Mouse (Mus musculus) spleen, adult 2 months (tissue): ENCODE measurements at regions not wholly inside any gene's neighbourhood (a gene's known extent, or its start where the extent isn't known, plus 50 kb on each side); places are given as distances from the start of the nearest gene placed in this dataset.
A peak's percentile ranks its signal among the peaks of the same experiment; 100 is the strongest.

Experiments
- DNase-seq, 2 experiments: peaks; one replicate each; pipeline versions ENCODE4 v3.0.0 to v3.0.0-alpha.2; 2012 to 2021; ENCODE audit warnings: low spot score in 2 of 2, low read depth in 1 of 2
- H3K27ac ChIP-seq: fragments of 200-500 bp; 2 replicates; pipeline ENCODE4 v1.5.1; 2012; ENCODE audit warnings: low read length, inconsistent platforms; ENCODE audit not compliant: insufficient read depth
- H3K27me3 ChIP-seq: fragments of 200-500 bp; 2 replicates; pipeline ENCODE4 v1.6.1; 2012; ENCODE audit warnings: mild to moderate bottlenecking, moderate library complexity, low read length, inconsistent platforms; ENCODE audit not compliant: control insufficient read depth, insufficient read depth
- H3K36me3 ChIP-seq: fragments of 200-500 bp; 2 replicates; pipeline ENCODE4 v1.6.1; 2012; ENCODE audit warnings: mild to moderate bottlenecking, low read length, inconsistent platforms; ENCODE audit not compliant: control insufficient read depth, insufficient read depth
- H3K4me1 ChIP-seq: fragments of 200-500 bp; 2 replicates; pipeline ENCODE4 v1.6.1; 2011; ENCODE audit warnings: inconsistent platforms; ENCODE audit not compliant: control insufficient read depth, insufficient read depth, insufficient read length
- H3K4me3 ChIP-seq: fragments of 200-500 bp; 2 replicates; pipeline ENCODE4 v1.5.1; 2011; ENCODE audit warnings: mild to moderate bottlenecking, inconsistent platforms; ENCODE audit not compliant: insufficient read depth, insufficient read length; ENCODE audit errors: extremely low read depth
- CTCF ChIP-seq: fragments of 200-500 bp; IDR thresholded peaks from 2 replicates; pipeline ENCODE4 v1.5.1; 2011; ENCODE audit warnings: mild to moderate bottlenecking, inconsistent platforms; ENCODE audit not compliant: insufficient read depth, insufficient read length, insufficient replicate concordance; ENCODE audit errors: extremely low read depth
- POLR2A ChIP-seq: fragments of 200-500 bp; IDR thresholded peaks from 2 replicates; pipeline ENCODE4 v1.6.1; 2011; ENCODE audit warnings: low read depth, low read length, inconsistent platforms
- whole genome bisulfite sequencing: fragments of 180-500 bp; shearing (Covaris S2); methylation state at CpG from one replicate; pipeline ENCODE4 v1.1.7; 2018; 5-methylcytosine and 5-hydroxymethylcytosine counted together

- H3K27me3 ChIP-seq = no peaks in the 10 kb centered on the region
- H3K4me1 ChIP-seq = no peaks in the 10 kb centered on the region
- DNase-seq = no peak
- H3K4me3 ChIP-seq = no peak overlapping the region
- no peaks in the 10 kb centered on the region for H3K36me3 ChIP-seq
- 82% methylated on average over 4 of the region's 4 CpGs for WGBS
- H3K27ac ChIP-seq = no peak overlapping the region
- no peak for TF ChIP-seq CTCF
Measured at GRCm38 (mm10) chr9:61716751-61717150, 197.6 kb downstream of the Rplp1 start.

DNA sequence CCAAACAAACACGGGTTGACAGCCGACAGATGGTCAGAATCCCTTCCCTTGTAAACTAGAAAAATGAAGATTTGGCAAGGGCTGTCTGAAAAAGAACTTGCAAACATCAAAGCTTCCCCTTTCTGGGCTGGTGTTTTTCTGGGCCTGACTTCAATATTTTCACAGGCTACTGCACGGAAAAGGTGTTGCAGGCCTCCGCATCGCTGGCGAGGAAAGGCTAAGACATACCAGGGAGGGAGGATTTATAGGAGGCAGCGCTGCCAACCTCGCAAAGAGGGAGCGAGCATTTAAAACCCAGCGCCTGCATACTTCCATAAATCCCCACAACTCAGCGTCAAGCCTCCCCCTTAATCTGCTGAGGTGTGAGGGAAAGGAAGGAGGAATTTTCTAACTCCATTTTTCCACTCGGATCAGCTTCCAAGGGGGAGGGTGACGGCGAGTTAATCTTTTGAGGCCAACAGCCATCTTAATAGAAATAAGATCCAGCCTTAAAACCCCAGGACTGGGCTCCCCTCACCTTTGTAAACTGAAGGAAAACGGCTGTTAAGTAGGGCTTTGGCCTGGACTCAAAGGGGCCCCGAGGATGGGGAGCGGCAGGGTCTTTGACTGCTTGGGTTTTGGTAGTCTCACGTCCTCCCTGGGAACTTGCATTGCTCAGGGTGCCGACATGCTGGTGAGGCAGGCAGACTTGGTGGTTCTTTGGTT is 199.9 kb downstream of the Rplp1 start:
- WGBS = 51% methylated on average over 19 of the region's 19 CpGs
- no peak for TF ChIP-seq CTCF
- TF ChIP-seq POLR2A = no peak
- DNase-seq = no peak
- H3K4me1 ChIP-seq = no peaks in the 10 kb centered on the region
- H3K27me3 ChIP-seq = no peaks in the 10 kb centered on the region
- H3K4me3 ChIP-seq = no peak overlapping the region
- no peak overlapping the region for H3K27ac ChIP-seq
- no peaks in the 10 kb centered on the region for H3K36me3 ChIP-seq

- H3K36me3 ChIP-seq = no peaks in the 10 kb centered on the region
- 85% methylated on average over 7 of the region's 7 CpGs for WGBS
- no peak overlapping the region for H3K4me3 ChIP-seq
- DNase-seq = no peak
- H3K4me1 ChIP-seq = no peaks in the 10 kb centered on the region
- H3K27ac ChIP-seq = no peak overlapping the region
- no peaks in the 10 kb centered on the region for H3K27me3 ChIP-seq
- no peak for TF ChIP-seq POLR2A
- no peak for TF ChIP-seq CTCF
Measured at GRCm38 (mm10) chr9:61713806-61714205, 200.5 kb downstream of the Rplp1 start.

GRCm38 (mm10) chr9:61711296-61711695 is 203.0 kb downstream of the Rplp1 start:
- 58% methylated on average over 7 of the region's 7 CpGs for WGBS
- Histone ChIP-seq H3K4me1 (peaks cover 17% of the 10 kb centered on the region; the same call in 1 of the 2 replicates), H3K36me3 (no peaks in the 10 kb centered on the region), H3K4me3 (no peak overlapping the region), H3K27me3 (no peaks in the 10 kb centered on the region), H3K27ac (no peak overlapping the region)
- TF ChIP-seq CTCF = no peak
- no peak for TF ChIP-seq POLR2A
- DNase-seq = no peak

DNA sequence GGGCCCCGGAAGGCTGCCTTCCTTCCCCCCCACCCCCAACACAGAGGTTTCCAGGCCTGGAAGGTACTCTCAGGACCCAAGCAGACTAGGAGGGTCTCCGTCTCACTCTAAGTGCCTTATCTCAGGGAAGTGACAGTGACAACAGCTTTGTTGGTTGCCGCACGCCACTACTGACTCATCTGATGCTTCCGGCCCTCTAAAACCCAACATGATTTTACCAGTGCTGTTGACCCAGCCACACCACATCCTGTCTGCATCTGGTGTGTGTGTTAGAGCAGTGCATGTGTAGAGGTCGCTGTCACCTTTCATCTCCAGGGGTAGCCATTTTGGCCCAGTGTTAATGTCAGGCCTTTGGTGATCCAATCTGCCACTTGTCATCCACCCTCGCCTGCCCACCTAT is 206.5 kb downstream of the Rplp1 start:
- Histone ChIP-seq H3K4me3 (no peak overlapping the region; the same call in 1 of the 2 replicates), H3K36me3 (no peaks in the 10 kb centered on the region), H3K4me1 (peaks cover 33% of the 10 kb centered on the region), H3K27me3 (no peaks in the 10 kb centered on the region), H3K27ac (peak overlapping the region; percentile 85)
- whole genome bisulfite sequencing = 18% methylated on average over 7 of the region's 7 CpGs
- peak; percentile 59 to 77 for DNase-seq
- TF ChIP-seq CTCF (no peak), POLR2A (no peak; the same call in 1 of the 2 replicates)

DNA sequence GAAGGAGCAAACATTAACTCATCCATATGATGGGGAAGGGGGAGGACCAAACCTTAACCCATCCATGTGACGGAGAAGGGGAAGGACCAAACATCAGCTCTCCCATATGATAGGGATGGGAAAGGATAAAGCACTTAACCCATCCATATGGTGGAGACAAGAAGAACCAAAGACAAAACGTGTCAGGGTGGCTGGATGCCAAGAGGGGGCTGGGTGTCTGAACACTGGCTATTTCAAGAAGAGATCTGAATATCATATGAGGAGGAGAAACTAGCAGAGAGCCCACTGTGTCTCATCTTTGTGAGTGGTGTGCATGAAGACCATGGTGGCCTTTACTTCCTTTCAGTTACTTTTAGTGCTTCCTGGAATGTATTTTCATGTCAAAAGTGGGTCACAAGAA is 207.0 kb downstream of the Rplp1 start:
- H3K4me3 ChIP-seq = no peak overlapping the region
- WGBS = 61% methylated on average over 2 of the region's 2 CpGs
- peaks cover 35% of the 10 kb centered on the region for H3K4me1 ChIP-seq
- peak overlapping the region; percentile 85; the same call in 1 of the 2 replicates for H3K27ac ChIP-seq
- TF ChIP-seq CTCF (no peak), POLR2A (no peak)
- DNase-seq = no peak
- no peaks in the 10 kb centered on the region for H3K27me3 ChIP-seq
- no peaks in the 10 kb centered on the region for H3K36me3 ChIP-seq

GRCm38 (mm10) chr9:61706263-61706755 is 208.0 kb downstream of the Rplp1 start:
- Histone ChIP-seq H3K27ac (no peak overlapping the region), H3K4me3 (no peak overlapping the region), H3K4me1 (peaks cover 35% of the 10 kb centered on the region), H3K36me3 (no peaks in the 10 kb centered on the region), H3K27me3 (no peaks in the 10 kb centered on the region)
- no peak for DNase-seq
- no peak for TF ChIP-seq POLR2A
- TF ChIP-seq CTCF = no peak
- 65% methylated on average over 6 of the region's 6 CpGs for WGBS
